Mouse (Mus musculus): ENCODE data around the gene Sos1. TPM values are rescaled to one million over a fixed set of nuclear protein-coding genes. Genes with fewer than 3 reads are reported as not detected.

Gene Sos1
- 2.6 and 3.1 TPM in 2 replicates for polyA plus RNA-seq (2015; fragmentation: Nextera tagmentation; extraction: Ambion mirVana)

DNA sequence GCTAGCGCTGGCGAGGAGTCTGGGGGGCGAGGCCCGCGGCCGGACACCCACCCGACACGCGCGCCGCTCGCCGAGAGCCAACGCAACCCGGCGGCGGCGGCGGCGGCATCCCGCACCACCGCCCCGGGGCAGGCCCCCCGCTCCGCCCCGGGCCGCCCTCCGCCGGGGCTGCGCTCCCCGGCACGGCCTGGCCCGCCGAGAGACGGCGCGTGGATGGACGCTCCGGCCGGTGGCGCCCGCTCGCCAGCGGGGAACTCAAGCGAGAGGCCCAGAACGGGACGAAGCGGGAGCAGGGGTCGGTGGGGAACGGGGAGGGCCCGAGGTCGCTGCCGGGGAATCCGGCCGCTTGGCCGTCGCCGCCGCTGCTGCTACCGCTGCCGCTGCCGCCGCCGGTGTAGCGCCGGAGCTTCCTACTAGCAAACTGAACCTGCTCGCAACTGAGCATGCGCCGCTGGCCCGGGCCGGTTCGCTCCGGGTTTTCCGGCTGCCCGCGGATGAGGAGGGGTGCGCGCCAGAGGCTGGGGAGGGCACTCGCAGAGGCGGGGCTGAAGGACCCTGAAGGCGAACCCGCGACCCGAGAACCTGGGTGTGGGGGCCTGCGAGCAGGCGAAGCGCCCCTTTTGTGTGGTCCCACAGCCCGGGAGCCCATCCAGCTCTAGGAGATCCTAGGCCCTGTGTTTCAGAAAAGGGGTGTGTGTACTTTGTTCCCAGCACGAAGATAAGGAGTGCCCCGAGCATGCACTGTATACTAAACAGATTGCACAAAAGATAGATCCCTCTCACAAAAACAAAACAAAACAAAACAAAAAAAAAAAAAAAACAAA, at the start of gene Sos1:
Gene Sos1 (minus strand): TSS at position 423 of the 824 bp plus-strand sequence.
- TF ChIP-seq CTCF (IDR thresholded peaks at IDR 0.05) (0 out of 2 replicates have a peak, but pooled peaks have one; percentile 8), EP300 (IDR thresholded peaks at IDR 0.05) (no peak)
- Histone ChIP-seq H3K9me3 (ENCODE audit: low read length) (no peaks in the 10 kb centered on the region), H3K4me3 (ENCODE audit: low read depth, low read length) (peak within 1 kb of the TSS; percentile 94), H3K36me3 (ENCODE audit: insufficient read depth, low read length) (no peaks in the 10 kb centered on the region), H3K9ac (replicated peaks; ENCODE audit: low read depth) (peak within 1 kb of the TSS; percentile 83), H3K27ac (ENCODE audit: low read length) (peak within 1 kb of the TSS; percentile 95), H3K27me3 (replicated peaks; ENCODE audit: insufficient read depth, low read length) (no peaks in the 10 kb centered on the region), H3K4me2 (replicated peaks; ENCODE audit: low read depth, low read length) (peak within 1 kb of the TSS; percentile 85), H3K4me1 (ENCODE audit: insufficient read depth, low read depth, low read length) (peaks cover 9% of the 10 kb centered on the region; the same call in 1 of the 2 replicates)
- WGBS, result 4% methylated on average over 55 of the region's 90 CpGs
- ATAC-seq (peak; percentile 83), DNase-seq (ENCODE audit: low spot score) (peak; percentile 95)

DNA sequence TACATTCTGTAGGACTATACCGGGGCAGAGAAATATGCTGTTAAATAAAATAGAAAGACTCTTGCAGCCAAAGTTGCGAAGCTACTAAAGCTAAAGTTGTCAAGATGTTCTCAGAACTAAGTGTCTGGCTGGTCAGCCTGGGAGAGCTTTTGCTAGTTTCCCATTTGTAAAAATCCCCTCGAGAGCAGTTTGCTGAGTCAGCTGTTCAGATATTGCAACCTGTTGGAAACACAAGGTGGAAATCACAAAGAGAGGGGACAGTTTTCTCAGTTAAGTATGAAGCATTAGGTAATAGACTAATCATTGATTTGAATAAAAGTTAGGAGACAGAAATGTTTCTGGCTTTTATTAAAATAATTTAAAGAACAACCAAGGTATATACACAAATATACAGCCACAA, 43.0 kb upstream of the Sos1 start:
- Histone ChIP-seq H3K9ac (replicated peaks; ENCODE audit: low read depth) (no peak overlapping the region), H3K9me3 (ENCODE audit: low read length) (no peaks in the 10 kb centered on the region), H3K36me3 (ENCODE audit: insufficient read depth, low read length) (no peaks in the 10 kb centered on the region), H3K4me1 (ENCODE audit: insufficient read depth, low read depth, low read length) (no peaks in the 10 kb centered on the region), H3K4me3 (ENCODE audit: low read depth, low read length) (no peak overlapping the region), H3K27me3 (replicated peaks; ENCODE audit: insufficient read depth, low read length) (no peaks in the 10 kb centered on the region), H3K27ac (ENCODE audit: low read length) (no peak overlapping the region), H3K4me2 (replicated peaks; ENCODE audit: low read depth, low read length) (no peak overlapping the region)
- 77% methylated on average over 3 of the region's 3 CpGs for WGBS
- no peak for ATAC-seq
- no peak for TF ChIP-seq EP300 (IDR thresholded peaks at IDR 0.05)
- no peak for TF ChIP-seq CTCF (IDR thresholded peaks at IDR 0.05)
- no peak for DNase-seq (ENCODE audit: low spot score)

DNA sequence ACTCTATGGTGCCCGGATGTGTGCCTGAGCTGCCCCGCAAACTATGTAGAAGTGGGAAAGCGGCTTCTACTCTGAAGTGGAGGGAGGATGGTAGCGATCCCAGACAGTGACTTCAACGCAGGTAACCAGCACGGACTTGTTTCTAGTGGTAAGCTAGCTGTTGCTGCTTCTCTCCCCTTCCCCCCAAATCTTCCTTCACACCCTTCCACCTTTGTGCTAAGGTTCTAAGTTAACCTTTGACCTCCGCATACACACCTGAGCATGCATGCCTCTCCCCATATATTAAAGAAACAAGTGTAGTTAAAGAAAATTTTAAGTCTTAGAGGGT, 41.9 kb upstream of the Sos1 start:
- WGBS, result 71% methylated on average over 7 of the region's 7 CpGs
- Histone ChIP-seq H3K4me1 (ENCODE audit: insufficient read depth, low read depth, low read length) (no peaks in the 10 kb centered on the region), H3K36me3 (ENCODE audit: insufficient read depth, low read length) (no peaks in the 10 kb centered on the region), H3K27me3 (replicated peaks; ENCODE audit: insufficient read depth, low read length) (no peaks in the 10 kb centered on the region), H3K27ac (ENCODE audit: low read length) (no peak overlapping the region), H3K9ac (replicated peaks; ENCODE audit: low read depth) (no peak overlapping the region), H3K4me2 (replicated peaks; ENCODE audit: low read depth, low read length) (no peak overlapping the region), H3K4me3 (ENCODE audit: low read depth, low read length) (no peak overlapping the region), H3K9me3 (ENCODE audit: low read length) (no peaks in the 10 kb centered on the region)
- TF ChIP-seq EP300 (IDR thresholded peaks at IDR 0.05), result no peak
- no peak for TF ChIP-seq CTCF (IDR thresholded peaks at IDR 0.05)
- ATAC-seq (no peak), DNase-seq (ENCODE audit: low spot score) (no peak)

DNA sequence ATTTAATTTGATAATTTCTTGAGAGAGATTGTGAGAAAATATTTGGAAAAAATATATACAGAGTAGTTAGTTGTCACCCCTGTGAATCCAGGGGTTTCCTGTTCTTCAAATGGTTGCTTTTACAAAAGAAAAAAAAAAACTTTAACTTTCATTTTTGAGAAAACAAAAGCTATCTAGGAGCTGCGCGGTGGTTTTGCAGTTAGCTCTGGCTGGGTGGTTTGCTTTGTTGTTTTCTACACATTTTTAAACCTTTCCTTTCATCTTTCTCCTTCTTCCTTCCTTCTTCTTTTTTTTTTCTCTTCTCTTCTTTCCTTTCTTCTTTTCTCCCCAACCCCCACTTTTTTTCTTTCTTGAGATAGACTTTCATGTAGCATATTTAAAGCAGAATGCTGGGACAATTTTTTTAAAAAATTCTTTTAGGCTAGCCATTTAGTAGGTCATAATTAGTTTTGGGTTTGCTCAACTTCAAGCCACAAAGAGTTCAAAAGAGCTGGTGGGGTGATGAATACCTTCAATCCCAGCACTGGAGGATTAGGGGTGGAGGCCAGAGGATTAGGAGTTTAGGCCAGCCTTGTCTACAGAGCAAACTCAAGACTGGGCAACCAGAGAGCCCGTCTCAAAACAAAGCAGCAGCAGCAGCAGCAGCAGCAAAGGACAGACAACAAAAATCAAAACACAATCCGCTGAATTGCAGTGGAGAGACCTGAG, 41.4 kb upstream of the Sos1 start:
- Histone ChIP-seq H3K4me2 (replicated peaks; ENCODE audit: low read depth, low read length) (no peak overlapping the region), H3K27me3 (replicated peaks; ENCODE audit: insufficient read depth, low read length) (no peaks in the 10 kb centered on the region), H3K27ac (ENCODE audit: low read length) (no peak overlapping the region), H3K36me3 (ENCODE audit: insufficient read depth, low read length) (no peaks in the 10 kb centered on the region), H3K9me3 (ENCODE audit: low read length) (no peaks in the 10 kb centered on the region), H3K4me1 (ENCODE audit: insufficient read depth, low read depth, low read length) (no peaks in the 10 kb centered on the region), H3K9ac (replicated peaks; ENCODE audit: low read depth) (no peak overlapping the region), H3K4me3 (ENCODE audit: low read depth, low read length) (no peak overlapping the region)
- WGBS, result 73% methylated on average over 4 of the region's 4 CpGs
- no peak for ATAC-seq
- TF ChIP-seq EP300 (IDR thresholded peaks at IDR 0.05) (no peak), CTCF (IDR thresholded peaks at IDR 0.05) (no peak)
- DNase-seq (ENCODE audit: low spot score), result no peak

DNA sequence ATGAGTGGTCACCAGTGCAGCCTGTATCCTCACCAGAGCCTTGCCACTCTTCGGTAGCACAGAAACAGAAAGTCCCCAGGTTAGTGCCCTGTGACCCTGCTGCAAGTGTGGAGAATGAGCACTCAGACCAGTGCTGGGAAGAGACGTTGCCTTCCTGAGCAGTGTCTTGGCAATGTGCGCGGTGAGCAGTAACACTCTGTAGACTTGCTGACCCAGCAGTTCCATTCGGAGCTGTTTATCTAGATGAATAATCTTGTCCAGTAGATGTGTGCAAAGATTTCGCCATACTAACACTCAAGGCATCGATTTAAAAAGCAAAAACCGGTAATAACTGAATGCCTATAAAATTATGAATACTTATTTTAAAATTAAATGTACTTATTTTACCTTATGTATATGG, 40.3 kb upstream of the Sos1 start:
- TF ChIP-seq EP300 (IDR thresholded peaks at IDR 0.05) (no peak), CTCF (IDR thresholded peaks at IDR 0.05) (no peak)
- WGBS, result 72% methylated on average over 8 of the region's 8 CpGs
- Histone ChIP-seq H3K27me3 (replicated peaks; ENCODE audit: insufficient read depth, low read length) (no peaks in the 10 kb centered on the region), H3K9ac (replicated peaks; ENCODE audit: low read depth) (no peak overlapping the region), H3K4me2 (replicated peaks; ENCODE audit: low read depth, low read length) (no peak overlapping the region), H3K4me3 (ENCODE audit: low read depth, low read length) (no peak overlapping the region), H3K27ac (ENCODE audit: low read length) (no peak overlapping the region), H3K36me3 (ENCODE audit: insufficient read depth, low read length) (no peaks in the 10 kb centered on the region), H3K9me3 (ENCODE audit: low read length) (no peaks in the 10 kb centered on the region), H3K4me1 (ENCODE audit: insufficient read depth, low read depth, low read length) (no peaks in the 10 kb centered on the region)
- ATAC-seq (no peak), DNase-seq (ENCODE audit: low spot score) (no peak)

DNA sequence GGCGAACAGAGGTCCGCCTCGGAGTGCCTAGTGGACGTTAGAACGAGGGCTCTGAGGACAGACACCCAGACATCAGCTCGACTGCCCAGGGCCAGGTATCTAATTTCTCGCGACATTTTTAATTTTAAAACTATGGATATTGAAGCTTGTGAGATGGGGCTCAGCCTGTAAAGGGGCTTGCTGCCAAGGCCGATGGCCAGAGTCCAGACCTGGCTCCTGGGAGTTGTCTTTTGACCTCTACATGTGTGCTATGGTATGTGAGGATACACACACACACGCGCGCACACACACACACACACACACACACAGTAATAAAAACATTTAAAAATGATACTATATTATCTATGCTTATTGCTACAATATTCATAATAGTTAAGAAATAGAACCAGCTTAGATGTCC, 38.6 kb upstream of the Sos1 start:
- no peak for TF ChIP-seq EP300 (IDR thresholded peaks at IDR 0.05)
- no peak for TF ChIP-seq CTCF (IDR thresholded peaks at IDR 0.05)
- no peaks in the 10 kb centered on the region for H3K36me3 ChIP-seq (ENCODE audit: insufficient read depth, low read length)
- no peak overlapping the region for H3K27ac ChIP-seq (ENCODE audit: low read length)
- H3K9me3 ChIP-seq (ENCODE audit: low read length), result no peaks in the 10 kb centered on the region
- WGBS, result 88% methylated on average over 12 of the region's 12 CpGs
- H3K9ac ChIP-seq (replicated peaks; ENCODE audit: low read depth), result no peak overlapping the region
- no peak overlapping the region for H3K4me2 ChIP-seq (replicated peaks; ENCODE audit: low read depth, low read length)
- DNase-seq (ENCODE audit: low spot score) (no peak), ATAC-seq (no peak)
- no peak overlapping the region for H3K4me3 ChIP-seq (ENCODE audit: low read depth, low read length)
- H3K27me3 ChIP-seq (replicated peaks; ENCODE audit: insufficient read depth, low read length), result no peaks in the 10 kb centered on the region
- no peaks in the 10 kb centered on the region for H3K4me1 ChIP-seq (ENCODE audit: insufficient read depth, low read depth, low read length)

All from lung, postnatal 0 days (tissue).